Mouse (Mus musculus): ENCODE measurements around the gene Prph2. TPM values are rescaled to one million over a fixed set of nuclear protein-coding genes. Genes with fewer than 3 reads are reported as not detected.
A peak's percentile ranks its signal among the peaks of the same experiment; 100 is the strongest.

Prph2 gene
- total RNA-seq, 2 experiments from 2014 or later = not detected

- Histone ChIP-seq H3K27ac (no peak overlapping the region), H3K4me3 (no peak overlapping the region)
- no peak for TF ChIP-seq CTCF (conservative IDR thresholded peaks at IDR 0.05)
- no peak for DNase-seq (ENCODE audit: low spot score in 2 of 2)
Measured at GRCm38 (mm10) chr17:46946276-46946675, 36.0 kb downstream of the Prph2 start.

GRCm38 (mm10) chr17:46958045-46958444, 47.8 kb downstream of the Prph2 start:
- peak; percentile 68 for TF ChIP-seq CTCF (conservative IDR thresholded peaks at IDR 0.05)
- Histone ChIP-seq H3K4me3 (no peak overlapping the region), H3K27ac (no peak overlapping the region)
- DNase-seq (ENCODE audit: low spot score in 2 of 2) = no peak

- Histone ChIP-seq H3K27ac (no peak overlapping the region), H3K4me3 (no peak overlapping the region)
- DNase-seq (ENCODE audit: low spot score in 2 of 2) = no peak
- no peak for TF ChIP-seq CTCF (conservative IDR thresholded peaks at IDR 0.05)
Measured at GRCm38 (mm10) chr17:46960216-46960615, 50.0 kb downstream of the Prph2 start.

- H3K4me3 ChIP-seq = no peak overlapping the region
- no peak overlapping the region for H3K27ac ChIP-seq
- TF ChIP-seq CTCF (conservative IDR thresholded peaks at IDR 0.05) = no peak
- DNase-seq (ENCODE audit: low spot score in 2 of 2) = no peak
Measured at GRCm38 (mm10) chr17:46962153-46962552, 51.9 kb downstream of the Prph2 start.

- DNase-seq (ENCODE audit: low spot score in 2 of 2) = no peak
- no peak for TF ChIP-seq CTCF (conservative IDR thresholded peaks at IDR 0.05)
Measured at GRCm38 (mm10) chr17:46963186-46963585, 52.9 kb downstream of the Prph2 start.

GRCm38 (mm10) chr17:46966892-46967291, 56.6 kb downstream of the Prph2 start:
- no peak for TF ChIP-seq CTCF (conservative IDR thresholded peaks at IDR 0.05)
- Histone ChIP-seq H3K27ac (no peak overlapping the region), H3K4me3 (no peak overlapping the region)
- DNase-seq (ENCODE audit: low spot score in 2 of 2) = no peak

More at GRCm38 (mm10) chr17:46963186-46963585, 52.9 kb downstream of the Prph2 start:
- H3K4me3 ChIP-seq = no peak overlapping the region
- no peak overlapping the region for H3K27ac ChIP-seq

- TF ChIP-seq CTCF (conservative IDR thresholded peaks at IDR 0.05) = no peak
- H3K27ac ChIP-seq = no peak overlapping the region
- no peak for DNase-seq (ENCODE audit: low spot score in 2 of 2)
- H3K4me3 ChIP-seq = no peak overlapping the region
Measured at GRCm38 (mm10) chr17:46972603-46973002, 62.3 kb downstream of the Prph2 start.

Other genes with a start within 250 kb of the Prph2 start
- gene Rrp36, start 236.1 kb upstream of the Prph2 start, total RNA-seq (2021) = 10 to 100 TPM; 15.8 to 16.8 TPM
- 100 to 1,000 TPM in 1 of 2 experiments, 10 to 100 TPM in 1; 99.8 to 104 TPM for gene Mea1, start 231.7 kb upstream of the Prph2 start, total RNA-seq (2021)
- 100 to 1,000 TPM; 163 to 173 TPM for gene Klhdc3, start 229.5 kb upstream of the Prph2 start, total RNA-seq (2021)
- gene Ppp2r5d, start 205.3 kb upstream of the Prph2 start, total RNA-seq (2021) = 10 to 100 TPM; 88.0 to 91.4 TPM
- 10 to 100 TPM; 53.6 to 58.4 TPM for gene Pex6, start 199.0 kb upstream of the Prph2 start, total RNA-seq (2021)
- gene Gnmt, start 181.3 kb upstream of the Prph2 start, total RNA-seq (2021) = 1 to 10 TPM in 1 of 2 experiments, under 1 TPM in 1; 0.90 to 1.2 TPM
- gene Cnpy3, start 158.2 kb upstream of the Prph2 start, total RNA-seq (2021) = 10 to 100 TPM; 67.9 to 72.4 TPM
- gene Ptcra, start 146.7 kb upstream of the Prph2 start, total RNA-seq (2021) = not detected
- 10 to 100 TPM in 1 of 2 experiments, 1 to 10 TPM in 1; 8.7 to 10.7 TPM for gene 2310039H08Rik, start 137.8 kb upstream of the Prph2 start, total RNA-seq (2021)
- gene Rpl7l1, start 127.8 kb upstream of the Prph2 start, total RNA-seq (2021) = 10 to 100 TPM; 42.8 to 51.2 TPM
- gene Bicral, start 52.0 kb upstream of the Prph2 start, total RNA-seq (2021) = 10 to 100 TPM; 56.1 to 61.3 TPM
- gene Tbcc, start 19.8 kb upstream of the Prph2 start, total RNA-seq (2021) = 10 to 100 TPM; 27.3 to 36.3 TPM
- gene Ubr2, start 100.1 kb downstream of the Prph2 start, total RNA-seq (2021) = 10 to 100 TPM; 61.0 to 63.7 TPM

Measured in layer of hippocampus, adult 2 months (tissue).